Mouse (Mus musculus) frontal cortex, postnatal 14 days (tissue): ENCODE measurements around the gene Yipf1.
A peak's percentile ranks its signal among the peaks of the same experiment; 100 is the strongest.

Source experiments
- DNase-seq, 2 experiments: peaks; one replicate each; pipeline ENCODE4 v3.0.0; 2022; ENCODE audit warnings: low spot score in 2 of 2

Gene Yipf1

DNA sequence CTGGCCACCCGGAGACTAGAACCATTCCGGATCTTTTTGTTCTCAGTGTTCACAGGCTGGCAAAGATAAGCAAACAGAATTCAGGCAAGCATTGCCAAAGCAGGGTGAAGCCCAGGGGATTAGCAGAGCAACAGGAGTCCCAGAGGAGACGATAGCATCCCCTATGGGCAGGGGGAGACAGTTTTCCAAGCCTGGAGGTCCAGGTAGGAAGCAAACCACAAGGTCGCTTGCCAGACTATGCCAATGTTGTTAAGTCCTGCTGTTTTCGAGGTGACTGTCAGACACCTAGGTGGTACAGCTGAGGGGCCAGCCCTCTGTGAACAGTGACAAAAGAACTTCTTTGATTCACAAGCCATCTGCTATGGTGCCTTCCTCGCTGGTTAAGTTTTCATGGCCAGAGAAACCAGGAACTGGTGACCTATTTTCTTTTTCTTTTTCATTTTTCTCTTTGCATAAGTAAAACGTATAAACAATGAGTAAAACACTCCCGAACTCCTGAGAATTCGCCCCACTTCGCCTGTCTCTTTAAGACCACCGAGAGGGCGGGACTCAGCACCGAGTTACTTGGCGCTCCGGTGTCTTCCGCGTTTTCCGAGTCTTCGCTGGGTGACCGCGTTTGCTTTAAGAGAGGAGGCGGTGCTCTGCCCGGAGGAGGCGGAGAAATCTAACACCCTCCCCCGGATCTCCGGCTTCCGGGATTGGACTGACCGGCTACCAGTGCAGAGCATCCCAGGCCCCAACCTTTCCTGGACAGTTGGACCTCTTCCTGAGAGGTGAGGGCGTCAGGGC is at the start of gene Yipf1:
Gene Yipf1, plus strand, starts transcription at position 674 of the 789 bp plus-strand sequence.
- peak; percentile 78 to 81 for DNase-seq

- no peak for DNase-seq
Observed at GRCm38 (mm10) chr4:107273683-107274082, 40.5 kb upstream of the Yipf1 start.

DNA sequence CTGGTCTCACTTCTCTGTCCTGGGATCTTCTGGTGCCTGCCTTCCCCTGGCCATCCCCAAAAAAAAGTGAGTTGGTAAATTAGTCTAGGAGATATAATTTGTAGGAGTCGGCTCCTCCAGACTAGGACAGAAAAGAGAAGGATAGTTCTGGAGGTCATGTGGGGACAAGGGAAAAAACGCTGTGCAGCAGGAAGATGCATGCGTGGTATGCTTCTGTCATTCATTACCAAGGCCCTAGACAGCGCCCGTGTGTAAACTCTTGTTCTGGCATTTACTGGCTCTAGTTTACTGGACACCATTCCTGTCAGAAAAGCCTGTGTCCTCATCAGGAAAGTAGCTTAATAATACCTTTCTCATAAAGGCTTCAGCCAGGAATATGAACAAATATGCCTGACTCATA is 39.7 kb upstream of the Yipf1 start:
- DNase-seq, result no peak

DNA sequence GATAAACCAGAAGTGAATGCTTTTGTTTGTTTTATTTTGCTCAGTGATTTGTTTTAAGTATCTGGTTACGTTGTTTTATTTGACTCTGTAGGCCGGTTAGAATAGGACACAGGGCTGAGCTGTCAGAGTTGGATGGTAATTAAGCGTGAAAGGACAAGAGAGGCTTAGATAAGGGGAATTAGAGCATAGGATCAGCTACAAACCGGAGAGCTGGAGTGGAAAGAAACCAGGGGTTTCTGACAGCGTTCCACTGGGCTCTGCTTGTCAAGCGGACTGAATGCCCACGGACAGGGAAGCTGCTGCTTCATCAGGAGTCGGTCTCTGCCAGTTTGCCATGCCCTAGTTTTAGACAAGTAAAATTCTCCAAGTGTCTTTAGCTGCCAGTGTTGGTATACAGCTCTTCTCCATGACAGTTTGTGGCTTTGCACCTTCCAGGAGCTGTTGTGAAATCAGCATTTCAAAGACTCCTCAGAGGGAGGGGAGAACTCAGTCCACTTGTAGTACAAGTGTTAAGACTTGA is 35.9 kb upstream of the Yipf1 start:
- DNase-seq, result no peak

DNA sequence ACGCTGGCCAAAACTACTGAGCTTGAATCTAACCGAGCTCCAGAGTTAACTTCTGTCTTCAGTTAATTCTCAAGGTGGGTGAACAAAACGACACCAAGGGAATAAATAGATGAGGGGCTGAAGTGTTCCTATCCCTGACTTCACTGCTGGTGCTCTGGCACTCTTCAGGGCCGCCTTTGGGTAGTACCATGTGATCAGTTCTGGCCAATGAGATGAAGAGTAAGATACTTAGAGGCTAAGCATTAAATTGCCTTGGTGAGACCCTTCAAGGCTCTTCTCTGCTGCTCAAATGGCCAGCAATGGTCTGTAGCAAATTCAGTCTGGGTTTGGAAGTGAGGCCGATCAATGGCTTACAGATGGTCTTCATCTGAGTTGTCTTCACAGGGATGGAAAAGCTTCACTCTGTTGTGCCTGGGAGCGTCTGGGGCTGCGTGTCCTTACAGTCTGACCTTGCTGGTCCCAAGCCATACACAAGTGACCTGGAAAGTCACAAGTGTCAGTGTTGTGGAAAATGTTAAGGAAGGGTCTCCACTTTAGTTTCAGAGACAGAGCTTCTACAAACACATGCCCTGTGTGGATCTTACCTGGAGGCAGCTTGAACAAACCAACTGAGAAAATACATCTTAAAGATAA is 33.2 kb upstream of the Yipf1 start:
- no peak for DNase-seq

- no peak for DNase-seq
Observed at GRCm38 (mm10) chr4:107285446-107286200, 28.5 kb upstream of the Yipf1 start.

DNA sequence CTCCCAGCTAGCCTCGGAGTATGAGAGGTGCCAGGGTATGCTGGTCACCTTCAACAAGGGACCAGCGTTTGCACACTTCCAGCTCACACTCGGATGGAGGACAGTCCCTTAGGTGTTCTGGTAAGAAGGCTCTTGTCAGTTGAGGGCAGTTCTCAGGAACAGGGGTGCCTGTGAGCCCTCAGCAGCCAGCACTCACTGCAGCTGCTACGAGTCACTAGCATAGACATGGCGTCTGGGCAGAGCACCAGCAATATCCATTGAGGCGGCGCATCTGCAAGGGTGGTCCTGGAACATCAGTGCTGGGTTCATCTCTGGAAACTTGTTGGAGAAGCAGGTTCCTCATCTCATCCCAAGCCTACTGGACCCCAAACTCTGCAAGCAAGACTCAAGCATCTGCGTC is 27.8 kb upstream of the Yipf1 start:
- DNase-seq, result no peak

- no peak for DNase-seq
Observed at GRCm38 (mm10) chr4:107287517-107287916, 26.6 kb upstream of the Yipf1 start.

- peak in 1 of 2 experiments; percentile 13 for DNase-seq
Observed at GRCm38 (mm10) chr4:107291611-107292272, 22.4 kb upstream of the Yipf1 start.

DNA sequence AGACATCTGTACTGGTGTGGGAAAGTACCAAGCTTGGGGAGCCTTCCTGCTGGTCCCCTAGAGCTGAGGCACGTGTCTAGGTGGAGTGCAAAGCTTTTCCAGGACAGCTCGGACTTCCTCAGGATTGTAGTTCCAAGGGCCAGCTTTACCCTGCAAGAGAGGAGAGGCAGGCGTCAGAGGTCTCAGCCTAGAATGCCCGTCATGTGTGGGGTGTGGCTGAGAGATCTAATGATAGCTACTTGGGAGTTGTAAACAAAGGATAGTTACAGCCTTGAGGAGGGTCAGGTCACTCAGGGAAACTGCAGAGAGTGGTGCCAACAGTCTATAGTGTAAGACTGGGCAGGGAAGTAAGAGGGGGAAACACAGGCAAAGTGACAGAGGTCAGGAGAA is 21.9 kb upstream of the Yipf1 start:
- DNase-seq, result no peak

DNA sequence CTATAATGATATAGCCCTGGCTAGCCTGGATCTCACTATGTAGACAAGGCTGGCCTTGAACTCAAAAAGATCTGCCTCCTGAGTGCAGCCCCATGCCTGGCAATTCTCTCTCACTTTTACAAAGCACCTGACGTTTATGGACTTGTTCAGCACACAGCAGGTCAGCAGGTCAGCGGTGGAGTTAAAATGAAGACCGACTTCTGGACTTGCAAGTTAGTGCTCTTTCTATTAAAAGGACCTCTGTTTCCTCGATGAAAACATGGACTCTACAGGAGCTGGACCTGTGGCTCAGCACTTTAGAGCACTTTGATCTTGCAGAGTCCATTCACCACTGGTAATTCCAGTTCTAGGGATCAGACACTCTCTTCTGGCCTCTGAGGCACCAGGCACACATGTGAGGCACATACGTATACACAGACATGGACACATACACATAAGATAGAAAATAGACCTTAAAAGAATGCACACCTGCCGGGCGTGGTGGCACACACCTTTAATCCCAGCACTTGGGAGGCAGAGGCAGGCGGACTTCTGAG is 16.0 kb upstream of the Yipf1 start:
- no peak for DNase-seq

DNA sequence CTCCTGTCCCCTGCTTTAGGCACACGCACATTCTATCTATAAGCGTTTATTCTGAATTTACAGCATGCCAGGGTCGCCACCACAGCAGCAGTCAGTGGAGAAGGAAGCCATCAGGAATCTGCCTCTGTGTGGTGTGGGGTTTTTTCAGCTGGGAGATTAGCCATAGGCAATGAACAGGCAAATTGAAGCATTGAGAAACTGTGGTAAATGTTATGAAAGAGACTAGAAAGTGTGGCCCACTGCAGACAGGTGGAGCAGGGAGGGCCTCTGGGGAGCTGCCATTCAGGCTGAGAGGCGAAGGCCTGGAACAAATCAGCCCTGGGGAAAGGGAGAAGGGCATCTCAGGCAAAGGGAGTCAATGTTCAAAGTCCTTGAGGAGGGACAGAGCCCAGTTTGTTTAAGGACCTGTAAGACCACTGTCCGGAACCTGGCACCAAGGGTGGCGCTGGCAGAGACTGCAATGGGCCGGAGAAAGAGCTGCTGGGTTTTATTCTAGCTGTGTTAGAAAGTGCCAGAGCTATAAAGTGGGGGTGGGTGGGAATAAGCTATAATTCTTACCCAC is 14.3 kb upstream of the Yipf1 start:
- DNase-seq, result no peak

DNA sequence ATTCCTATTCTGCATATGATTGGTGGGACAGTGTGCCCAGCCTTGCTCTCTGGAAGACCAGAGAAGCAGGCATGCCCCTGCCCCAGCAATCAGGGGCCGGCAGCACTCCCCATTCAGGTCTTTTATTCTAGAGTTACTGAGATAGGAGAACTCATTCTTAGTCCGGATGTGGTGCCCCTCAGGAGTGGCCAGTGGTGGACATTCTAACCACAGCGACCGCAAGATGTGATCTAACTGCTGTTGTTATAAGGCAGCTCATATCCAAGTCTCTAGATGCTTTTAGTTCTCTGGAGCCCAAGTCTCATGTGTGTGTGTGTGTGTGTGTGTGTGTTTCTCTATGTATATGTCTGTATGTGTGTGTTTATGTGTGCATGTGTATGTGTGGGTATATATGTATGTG is 13.8 kb upstream of the Yipf1 start:
- DNase-seq, result no peak

GRCm38 (mm10) chr4:107300902-107301555 is 13.1 kb upstream of the Yipf1 start:
- no peak for DNase-seq

DNA sequence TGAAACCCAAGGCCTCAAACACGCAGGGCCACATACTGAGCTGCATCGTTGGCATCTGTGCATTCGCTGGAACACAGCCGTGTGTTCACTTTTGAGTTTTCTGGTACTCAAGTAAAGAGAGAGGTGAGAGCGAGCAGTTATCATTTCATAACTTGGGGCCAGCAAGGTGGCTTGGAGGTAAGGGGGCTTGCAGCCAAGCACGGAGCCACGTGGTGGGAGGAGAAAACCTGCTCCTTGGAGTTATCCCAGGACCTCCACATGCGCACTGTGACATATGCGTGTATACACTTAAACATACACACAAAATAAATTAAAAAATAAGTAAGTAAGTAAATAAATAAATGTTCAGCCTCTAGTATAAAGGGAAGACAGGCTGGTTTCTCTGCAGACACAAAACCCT is 11.9 kb upstream of the Yipf1 start:
- no peak for DNase-seq

- DNase-seq, result no peak
Observed at GRCm38 (mm10) chr4:107302832-107303231, 11.3 kb upstream of the Yipf1 start.

GRCm38 (mm10) chr4:107303531-107303930 is 10.6 kb upstream of the Yipf1 start:
- DNase-seq, result no peak

GRCm38 (mm10) chr4:107306966-107307365 is 7.2 kb upstream of the Yipf1 start, which contains the start of gene Dio1:
Gene Dio1 (minus strand): TSS chr4:107307169.
- DNase-seq, result no peak

DNA sequence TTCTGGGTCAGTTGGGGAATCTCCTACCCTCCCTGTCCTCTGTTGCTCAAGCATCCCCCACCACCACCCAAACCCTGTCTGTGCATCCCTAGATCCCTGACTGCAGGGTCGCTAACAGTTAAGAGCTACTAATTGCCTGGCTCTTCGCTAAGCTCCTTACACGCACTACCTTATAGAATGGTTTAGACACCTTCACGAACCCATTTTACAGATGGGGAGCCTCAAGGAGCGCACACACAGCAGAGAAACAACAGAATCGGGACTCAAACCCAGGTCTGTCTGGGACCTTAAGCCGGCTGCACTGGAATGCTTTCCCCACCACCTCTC is 279 bp downstream of the Yipf1 start:
- no peak for DNase-seq

DNA sequence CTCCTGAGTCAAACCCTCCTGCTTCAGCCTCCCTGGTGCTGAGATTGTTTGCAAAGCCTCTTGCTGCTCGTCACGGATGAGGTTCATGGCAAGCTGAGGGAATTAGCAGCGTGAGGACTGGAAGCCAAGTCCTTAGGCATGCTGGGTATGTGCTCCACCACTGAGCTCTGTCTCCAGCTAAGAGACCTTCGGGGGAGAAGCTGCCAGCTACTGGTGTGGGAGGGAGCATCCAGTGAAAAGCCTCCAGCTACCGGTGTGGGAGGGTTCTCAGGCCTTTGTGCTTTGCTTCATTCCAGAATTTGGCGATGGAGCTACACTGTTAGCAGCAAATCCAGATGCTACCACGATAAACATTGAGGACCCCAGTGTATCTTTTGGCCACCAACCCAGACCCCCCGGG is 4.5 kb downstream of the Yipf1 start:
- no peak for DNase-seq

DNA sequence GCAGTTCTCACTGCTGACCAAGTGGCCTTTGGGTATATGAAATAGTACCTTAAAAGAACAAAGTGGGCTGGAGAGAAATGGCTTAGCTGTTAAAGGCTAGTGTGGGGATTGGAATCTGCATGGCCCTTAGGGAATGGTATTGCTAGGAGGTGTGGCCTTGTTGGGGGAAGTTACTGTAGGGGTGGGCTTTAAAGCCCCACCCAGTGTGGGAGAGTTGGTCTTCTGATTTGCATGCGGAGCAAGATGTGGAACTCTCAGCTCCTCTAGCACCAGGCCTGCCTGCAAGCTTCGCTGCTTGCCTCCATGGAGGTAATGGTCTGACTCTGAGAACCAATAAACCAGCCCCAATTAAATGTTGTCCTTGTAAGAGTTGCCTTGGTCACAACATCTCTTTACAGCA is 6.9 kb downstream of the Yipf1 start:
- no peak for DNase-seq
